Mouse (Mus musculus) thymus, postnatal 14 days (tissue): ENCODE data around the gene Nip7.
"Not testable (repeated sequence)": the region's sequence is repeated elsewhere in the genome, so short reads cannot be mapped to it uniquely, and the experiment has no call there.

ENCODE experiments used
- DNase-seq: peaks from one replicate; pipeline ENCODE4 v3.0.0; 2021

Nip7 gene

GRCm38 (mm10) chr8:107073706-107074105 lies 17.0 kb downstream of the Nip7 start:
- no peak for DNase-seq

GRCm38 (mm10) chr8:107074128-107074527 lies 17.5 kb downstream of the Nip7 start:
- no peak for DNase-seq

GRCm38 (mm10) chr8:107076239-107076888 lies 19.7 kb downstream of the Nip7 start:
- DNase-seq: no peak

GRCm38 (mm10) chr8:107085358-107085757 lies 28.7 kb downstream of the Nip7 start:
- peak; percentile 45 for DNase-seq

- DNase-seq: no peak
These were observed 29.3 kb downstream of the Nip7 start for GRCm38 (mm10) chr8:107086018-107086417.

- DNase-seq: no peak
These were observed 31.9 kb downstream of the Nip7 start for GRCm38 (mm10) chr8:107088526-107089063.

GRCm38 (mm10) chr8:107090531-107090930 lies 33.9 kb downstream of the Nip7 start:
- DNase-seq: no peak

- no peak for DNase-seq
These were observed 39.2 kb downstream of the Nip7 start for GRCm38 (mm10) chr8:107095717-107096365.

- peak; percentile 94 for DNase-seq
These were observed 39.8 kb downstream of the Nip7 start, which contains the start of gene Terf2 for GRCm38 (mm10) chr8:107096366-107097036. Terf2 (minus strand) TSS chr8:107096547.

- DNase-seq: no peak
These were observed 44.0 kb downstream of the Nip7 start for GRCm38 (mm10) chr8:107100635-107101034.

GRCm38 (mm10) chr8:107104547-107104946 lies 47.9 kb downstream of the Nip7 start:
- DNase-seq: peak; percentile 81

- not testable (repeated sequence) for DNase-seq
These were observed 51.4 kb downstream of the Nip7 start for GRCm38 (mm10) chr8:107108089-107108488.

- no peak for DNase-seq
These were observed 52.5 kb downstream of the Nip7 start for GRCm38 (mm10) chr8:107108978-107109720.

GRCm38 (mm10) chr8:107109816-107110435 lies 53.2 kb downstream of the Nip7 start:
- DNase-seq: no peak
